Mouse (Mus musculus) liver, embryonic 16.5 days (tissue): ENCODE measurements around the gene Gpt2. TPM values are rescaled to one million over a fixed set of nuclear protein-coding genes. Genes with fewer than 3 reads are reported as not detected.

ENCODE experiments used
- ATAC-seq: fragments of 200-750 bp; cut with Nextera tagmentation; 2 replicates; pipeline ENCODE4 v1.8.0; 2017; ENCODE audit warnings: low read depth, mild to moderate bottlenecking, moderate number of reproducible peaks, moderate library complexity
- H3K27ac ChIP-seq: fragments of 300-500 bp; sonication (generic); 2 replicates; pipeline ENCODE4 v1.5.1; 2014; ENCODE audit warnings: mild to moderate bottlenecking, low read length
- H3K27me3 ChIP-seq: fragments of 300-500 bp; sonication (generic); 2 replicates; pipeline ENCODE4 v1.6.1; 2014; ENCODE audit warnings: low read depth, low read length, mixed read lengths; ENCODE audit not compliant: control insufficient read depth, insufficient read depth
- H3K36me3 ChIP-seq: fragments of 300-500 bp; sonication (generic); 2 replicates; pipeline ENCODE4 v1.6.1; 2014; ENCODE audit warnings: mild to moderate bottlenecking; ENCODE audit not compliant: control insufficient read depth, insufficient read depth
- H3K4me1 ChIP-seq: fragments of 300-500 bp; sonication (generic); 2 replicates; pipeline ENCODE4 v1.6.1; 2014; ENCODE audit warnings: low read depth, low read length, mixed read lengths; ENCODE audit not compliant: control insufficient read depth
- H3K4me2 ChIP-seq: fragments of 300-500 bp; sonication (generic); 2 replicates; pipeline ENCODE4 v1.6.1; 2014; ENCODE audit warnings: low read depth, low read length, mixed read lengths
- H3K4me3 ChIP-seq: fragments of 300-500 bp; sonication (generic); 2 replicates; pipeline ENCODE4 v1.5.1; 2014; ENCODE audit warnings: low read depth, mild to moderate bottlenecking, low read length
- H3K9ac ChIP-seq: fragments of 300-500 bp; sonication (generic); 2 replicates; pipeline ENCODE4 v1.6.1; 2014; ENCODE audit warnings: low read depth, low read length
- H3K9me3 ChIP-seq: fragments of 300-500 bp; sonication (generic); replicated peaks from 2 replicates; pipeline ENCODE4 v1.6.1; 2016; ENCODE audit warnings: low read length; ENCODE audit not compliant: control insufficient read depth
- WGBS: fragments of 180-500 bp; shearing (Covaris S2); extraction: QIAGEN DNeasy Blood & Tissue Kit; methylation state at CpG from one replicate; pipeline ENCODE4 v1.1.7; 2014; ENCODE audit not compliant: insufficient replicate concordance; 5-methylcytosine and 5-hydroxymethylcytosine counted together
- polyA plus RNA-seq: library from polyadenylated mRNA; unstranded; fragments of >200 nt; fragmentation: Nextera tagmentation; extraction: Ambion mirVana; gene quantifications from 2 replicates; pipeline ENCODE4 v1.2.1, GENCODE M21; 2015

Gpt2 gene
- polyA plus RNA-seq, result 23.8 and 27.1 TPM in 2 replicates

DNA sequence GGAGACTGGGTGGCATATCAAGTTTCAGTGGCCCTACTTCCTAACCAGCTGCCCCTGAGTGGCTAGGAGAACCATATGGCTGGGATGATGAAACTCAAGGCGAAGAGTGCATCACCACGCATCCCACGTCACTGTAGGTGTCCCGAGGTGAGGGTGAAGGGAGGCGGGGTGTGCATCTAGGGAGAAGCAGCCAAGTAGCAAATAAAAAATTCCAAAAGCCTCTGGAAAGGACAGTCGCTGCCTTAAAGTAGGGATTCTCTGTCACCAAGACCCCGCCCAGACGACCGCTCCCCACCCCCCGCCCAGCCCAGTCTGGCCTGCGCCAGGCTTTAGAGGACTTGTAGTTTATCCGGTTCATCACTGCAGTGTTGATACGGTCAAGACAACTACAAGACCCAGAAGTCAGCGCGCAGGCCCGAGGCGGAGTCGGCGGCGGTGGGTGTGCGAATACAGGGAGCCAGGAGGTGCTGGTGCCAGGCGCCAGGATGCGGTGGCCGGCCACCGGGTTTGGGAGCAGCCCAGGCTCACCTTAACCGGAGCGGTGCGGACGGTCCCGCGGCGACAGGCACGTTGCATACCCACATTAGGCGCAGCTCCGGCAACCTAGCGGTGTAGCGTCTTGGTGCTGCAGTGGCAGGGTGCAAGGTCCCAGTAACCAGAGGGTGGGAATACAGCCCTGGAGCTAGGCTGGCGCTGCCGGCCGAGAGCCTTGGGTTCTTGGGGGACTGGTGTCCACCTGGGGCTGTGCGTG is at the start of gene Gpt2:
TSS of gene Gpt2 (plus strand) at position 452 of the 751 bp plus-strand sequence.
- Histone ChIP-seq H3K4me1 (no peaks in the 10 kb centered on the region; the same call in 1 of the 2 replicates), H3K4me2 (peak within 1 kb of the TSS; percentile 76), H3K9ac (peak within 1 kb of the TSS; percentile 63), H3K27me3 (peaks cover 10% of the 10 kb centered on the region), H3K27ac (no peak within 1 kb of the TSS), H3K4me3 (peak within 1 kb of the TSS; percentile 74), H3K9me3 (no peaks in the 10 kb centered on the region), H3K36me3 (no peaks in the 10 kb centered on the region)
- WGBS, result under 1% methylated on average over 41 of the region's 41 CpGs
- ATAC-seq, result peak; percentile 93

DNA sequence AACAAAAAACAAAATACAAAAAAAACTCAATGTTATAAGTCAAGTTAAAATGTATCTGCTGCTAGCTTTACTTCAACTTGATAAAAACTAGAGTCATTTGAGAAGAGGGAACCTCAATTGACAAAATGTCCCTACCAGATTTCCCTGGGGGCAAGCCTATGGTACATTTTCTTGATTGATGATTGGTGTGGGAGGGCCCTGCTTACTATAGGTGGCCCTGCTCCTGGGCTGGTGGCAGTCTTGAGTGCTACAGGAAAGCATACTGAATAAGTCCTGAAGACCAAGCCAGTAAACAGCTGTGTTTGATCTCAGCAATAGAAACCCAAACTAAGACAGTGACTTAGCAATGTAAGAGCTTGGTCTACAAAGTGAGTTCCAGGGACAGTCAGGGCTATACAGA is 48.3 kb upstream of the Gpt2 start:
- H3K4me2 ChIP-seq, result no peak overlapping the region
- H3K9ac ChIP-seq, result no peak overlapping the region
- no peaks in the 10 kb centered on the region for H3K9me3 ChIP-seq
- H3K4me3 ChIP-seq, result no peak overlapping the region
- ATAC-seq, result no peak
- no peaks in the 10 kb centered on the region for H3K27me3 ChIP-seq
- no peaks in the 10 kb centered on the region for H3K4me1 ChIP-seq
- no peaks in the 10 kb centered on the region for H3K36me3 ChIP-seq
- no peak overlapping the region for H3K27ac ChIP-seq

DNA sequence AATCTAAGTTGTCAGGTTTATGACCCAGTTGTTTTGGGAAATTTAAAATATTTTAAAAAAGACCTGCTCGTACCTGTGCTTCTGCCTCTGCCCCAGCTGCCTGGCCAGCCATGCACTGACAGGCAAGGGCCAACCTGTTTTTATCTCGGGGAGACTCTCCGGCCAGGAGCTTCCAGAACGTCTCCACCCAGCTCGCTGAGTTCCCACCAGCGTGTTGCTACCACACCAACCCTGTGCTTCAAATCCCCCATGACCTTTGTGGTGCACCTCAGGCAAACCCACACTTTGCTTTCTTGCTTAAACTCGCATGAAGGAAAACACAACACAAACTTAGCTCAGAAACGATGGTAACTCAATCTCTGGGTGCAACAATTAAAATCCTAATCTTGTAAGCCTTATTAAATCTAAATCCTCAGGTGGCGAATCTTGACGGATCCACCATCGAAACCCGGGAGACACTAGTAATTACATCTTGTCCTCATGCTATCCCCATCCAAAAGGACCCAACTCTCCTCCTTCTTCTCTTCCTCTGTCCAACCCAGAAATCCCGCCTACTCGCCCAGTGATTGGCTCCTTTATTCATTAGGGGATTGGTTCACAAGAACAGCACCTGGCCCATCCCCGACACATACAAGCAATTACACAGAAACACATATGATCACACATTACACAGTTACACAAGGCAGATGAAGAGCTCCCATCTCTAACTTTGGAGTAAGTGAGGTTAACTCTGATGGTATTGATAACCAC is 46.3 kb upstream of the Gpt2 start:
- Histone ChIP-seq H3K9ac (no peak overlapping the region), H3K4me2 (no peak overlapping the region), H3K27ac (no peak overlapping the region), H3K36me3 (no peaks in the 10 kb centered on the region), H3K27me3 (no peaks in the 10 kb centered on the region), H3K4me1 (no peaks in the 10 kb centered on the region), H3K4me3 (no peak overlapping the region), H3K9me3 (no peaks in the 10 kb centered on the region)
- 67% methylated on average over 15 of the region's 15 CpGs for WGBS
- ATAC-seq, result no peak

DNA sequence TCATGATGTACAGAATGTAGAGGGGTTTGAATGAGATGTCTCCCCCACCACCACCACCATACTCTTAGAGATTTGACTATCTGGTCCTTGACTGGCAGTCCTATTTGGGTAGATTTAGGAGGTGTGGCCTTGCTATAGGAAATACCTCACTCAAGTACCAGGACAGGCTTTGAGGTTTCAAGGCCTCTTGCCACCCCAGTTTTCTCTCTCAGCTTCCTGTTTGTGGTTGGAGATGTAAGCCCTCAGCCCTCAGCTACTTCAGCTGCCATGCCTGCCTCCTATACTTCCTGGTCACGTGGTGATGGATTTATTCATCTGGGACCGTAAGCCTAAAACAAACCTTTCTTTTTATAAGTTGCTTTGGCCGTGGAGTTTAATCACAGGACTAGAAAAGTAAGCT is 42.0 kb upstream of the Gpt2 start:
- no peaks in the 10 kb centered on the region for H3K9me3 ChIP-seq
- H3K9ac ChIP-seq, result no peak overlapping the region
- no peaks in the 10 kb centered on the region for H3K27me3 ChIP-seq
- H3K4me1 ChIP-seq, result no peaks in the 10 kb centered on the region; the same call in 1 of the 2 replicates
- no peak overlapping the region for H3K4me3 ChIP-seq
- no peak overlapping the region for H3K27ac ChIP-seq
- WGBS, result 43% methylated on average over 3 of the region's 3 CpGs
- no peak for ATAC-seq
- no peaks in the 10 kb centered on the region for H3K36me3 ChIP-seq
- no peak overlapping the region for H3K4me2 ChIP-seq

DNA sequence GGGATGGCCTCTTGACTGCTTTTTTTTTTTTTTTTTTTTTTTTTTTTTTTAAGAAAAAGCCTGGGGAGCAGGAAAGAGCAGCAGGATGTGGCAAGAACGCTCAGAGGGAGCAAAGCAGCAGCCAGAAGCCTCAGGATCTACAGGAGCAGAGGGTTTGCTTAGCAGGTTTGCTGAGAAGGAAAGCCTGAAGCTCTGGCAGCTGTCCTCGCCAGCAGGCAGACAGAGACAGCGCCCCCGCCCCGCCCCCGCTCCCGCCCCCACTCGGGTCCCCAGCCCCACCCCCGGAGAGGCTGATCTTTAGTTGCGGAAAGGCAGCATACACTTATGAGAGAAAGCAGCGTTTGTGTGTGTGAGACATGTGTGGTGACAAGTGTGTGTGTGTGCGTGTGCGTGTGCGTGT is 40.0 kb upstream of the Gpt2 start:
- no peak for ATAC-seq
- WGBS, result 21% methylated on average over 14 of the region's 14 CpGs
- Histone ChIP-seq H3K9ac (no peak overlapping the region), H3K4me1 (no peaks in the 10 kb centered on the region; the same call in 1 of the 2 replicates), H3K4me3 (no peak overlapping the region), H3K9me3 (no peaks in the 10 kb centered on the region), H3K27ac (no peak overlapping the region), H3K27me3 (no peaks in the 10 kb centered on the region), H3K4me2 (peak overlapping the region; percentile 15; the same call in 1 of the 2 replicates), H3K36me3 (no peaks in the 10 kb centered on the region)

DNA sequence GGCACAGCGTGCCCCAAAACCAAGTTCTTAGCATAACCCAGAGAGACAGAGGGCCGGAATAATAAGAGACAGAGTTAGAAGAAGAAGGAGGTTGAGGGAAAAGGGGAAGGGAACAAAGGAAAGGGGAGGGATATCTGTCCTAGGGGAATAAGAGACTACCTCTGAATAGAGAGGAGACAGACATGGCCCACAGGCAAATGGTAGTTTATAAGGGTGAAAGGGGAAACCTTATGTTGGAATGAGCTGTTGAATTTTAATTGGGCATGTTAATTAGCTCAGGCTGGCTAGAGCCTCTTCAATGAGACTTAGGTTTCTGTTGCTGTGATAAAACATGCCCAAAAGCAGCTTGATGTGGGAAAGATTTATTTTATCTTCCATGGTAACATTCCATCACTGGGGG is 39.1 kb upstream of the Gpt2 start:
- Histone ChIP-seq H3K4me3 (no peak overlapping the region), H3K36me3 (no peaks in the 10 kb centered on the region), H3K9ac (no peak overlapping the region), H3K27me3 (no peaks in the 10 kb centered on the region), H3K4me1 (no peaks in the 10 kb centered on the region; the same call in 1 of the 2 replicates), H3K4me2 (no peak overlapping the region), H3K9me3 (no peaks in the 10 kb centered on the region), H3K27ac (no peak overlapping the region)
- no peak for ATAC-seq
- 73% methylated on average over 2 of the region's 2 CpGs for WGBS

DNA sequence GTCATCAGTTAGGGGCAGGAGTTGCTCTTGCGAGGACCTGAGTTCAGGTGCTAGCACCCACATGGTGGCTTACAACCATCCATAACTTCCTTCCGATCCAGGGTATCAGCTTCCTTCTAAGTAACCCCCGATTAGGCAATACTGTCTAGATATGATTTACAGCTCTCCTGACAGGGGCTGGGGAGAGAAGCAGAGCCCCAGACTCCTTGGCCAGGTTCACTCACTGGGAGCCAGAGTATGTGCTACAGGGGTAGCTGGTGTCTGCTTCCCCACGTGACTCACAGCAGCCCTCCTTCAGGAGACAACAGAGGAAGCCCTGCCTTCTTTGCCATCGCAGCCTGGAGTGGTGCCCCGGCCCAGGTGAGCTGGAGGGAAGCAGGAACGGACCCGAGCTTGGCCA is 37.6 kb upstream of the Gpt2 start:
- 52% methylated on average over 8 of the region's 8 CpGs for WGBS
- Histone ChIP-seq H3K9me3 (no peaks in the 10 kb centered on the region), H3K4me3 (no peak overlapping the region), H3K27ac (no peak overlapping the region), H3K9ac (no peak overlapping the region), H3K4me2 (no peak overlapping the region), H3K36me3 (no peaks in the 10 kb centered on the region), H3K4me1 (peaks cover 3% of the 10 kb centered on the region), H3K27me3 (no peaks in the 10 kb centered on the region)
- no peak for ATAC-seq

DNA sequence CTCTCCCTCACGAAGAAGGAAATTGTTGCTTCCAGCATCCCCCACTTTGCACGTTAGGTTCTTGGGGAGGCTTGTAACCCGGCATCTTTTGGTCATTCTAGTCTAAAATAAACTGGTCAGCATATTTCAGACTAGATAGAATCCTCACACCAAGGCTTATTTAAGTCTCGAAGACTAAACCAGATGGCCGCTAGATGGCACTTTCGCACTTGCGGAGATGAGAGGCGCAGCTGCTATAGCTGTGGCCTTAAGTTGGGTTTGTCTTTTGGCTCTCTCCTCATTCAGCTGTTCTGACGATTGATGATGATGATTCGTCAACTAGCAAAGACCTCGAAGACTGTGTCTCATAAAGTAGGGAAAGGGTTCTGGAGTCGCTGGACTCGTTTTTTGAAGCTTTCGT is 35.8 kb upstream of the Gpt2 start:
- Histone ChIP-seq H3K27ac (no peak overlapping the region), H3K27me3 (no peaks in the 10 kb centered on the region), H3K36me3 (no peaks in the 10 kb centered on the region), H3K4me2 (no peak overlapping the region), H3K4me1 (peaks cover 4% of the 10 kb centered on the region), H3K9me3 (no peaks in the 10 kb centered on the region), H3K4me3 (no peak overlapping the region), H3K9ac (no peak overlapping the region)
- no peak for ATAC-seq
- WGBS, result 9% methylated on average over 14 of the region's 14 CpGs

DNA sequence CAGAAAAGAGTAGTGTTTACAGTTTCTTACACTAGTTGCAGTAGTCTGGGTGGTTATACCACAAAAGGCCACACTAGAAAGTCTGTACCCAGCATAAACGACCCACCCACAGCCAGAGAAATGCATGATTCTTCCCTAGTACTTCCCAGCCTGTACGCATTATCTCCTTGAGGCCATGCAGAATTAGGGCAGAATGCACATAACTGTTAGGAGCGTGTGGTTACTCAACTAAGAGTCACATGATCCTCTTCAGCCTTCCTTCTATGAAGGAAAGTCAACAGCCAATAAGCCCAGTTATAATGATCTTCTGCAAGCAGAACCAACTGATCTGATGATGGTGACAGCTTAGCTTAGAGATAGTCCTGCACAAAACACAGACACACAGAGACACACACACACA is 32.8 kb upstream of the Gpt2 start:
- ATAC-seq, result 0 out of 2 replicates have a peak, but pooled peaks have one; percentile 27
- 19% methylated on average over 3 of the region's 3 CpGs for WGBS
- peaks cover 4% of the 10 kb centered on the region for H3K4me1 ChIP-seq

More for the DNA sequence above, 32.8 kb upstream of the Gpt2 start:
- Histone ChIP-seq H3K9me3 (no peaks in the 10 kb centered on the region), H3K4me3 (no peak overlapping the region), H3K27me3 (no peaks in the 10 kb centered on the region), H3K27ac (no peak overlapping the region), H3K4me2 (no peak overlapping the region), H3K9ac (no peak overlapping the region), H3K36me3 (no peaks in the 10 kb centered on the region)
